Mouse (Mus musculus) heart, embryonic 14.5 days (tissue): ENCODE results near the gene Mob3b. TPM values are rescaled to one million over a fixed set of nuclear protein-coding genes. Genes with fewer than 3 reads are reported as not detected.

Experiments
- ATAC-seq: fragments of 200-750 bp; cut with Nextera tagmentation; 2 replicates; pipeline ENCODE4 v1.8.0; 2017; ENCODE audit warnings: low read depth, moderate TSS enrichment; ENCODE audit not compliant: insufficient number of reproducible peaks, insufficient read depth, low FRiP score
- H3K27ac ChIP-seq, 2 experiments: fragments of 200-500 bp in 1 of 2; fragments of 300-500 bp in 1 of 2; sonication (generic) in 1 of 2; replicated peaks in 1 of 2; 2 replicates each; pipeline ENCODE4 v1.5.1; 2012 to 2014; ENCODE audit warnings: low read depth in 2 of 2, low read length in 2 of 2, control low read depth in 1 of 2, mild to moderate bottlenecking in 1 of 2, mixed read lengths in 1 of 2; ENCODE audit not compliant: control insufficient read depth in 1 of 2, insufficient read depth in 1 of 2
- H3K27me3 ChIP-seq: fragments of 300-500 bp; sonication (generic); 2 replicates; pipeline ENCODE4 v1.6.1; 2014; ENCODE audit warnings: mild to moderate bottlenecking, low read length, control low read depth; ENCODE audit not compliant: control insufficient read depth, insufficient read depth
- H3K36me3 ChIP-seq: fragments of 300-500 bp; sonication (generic); 2 replicates; pipeline ENCODE4 v1.6.1; 2014; ENCODE audit warnings: mild to moderate bottlenecking, control low read depth, low read length, mixed read lengths; ENCODE audit not compliant: control insufficient read depth, insufficient read depth
- H3K4me1 ChIP-seq, 2 experiments: fragments of 200-500 bp in 1 of 2; fragments of 300-500 bp in 1 of 2; sonication (generic) in 1 of 2; 2 replicates each; pipeline ENCODE4 v1.6.1; 2012 to 2014; ENCODE audit warnings: low read length in 2 of 2, control low read depth in 1 of 2, mixed read lengths in 1 of 2; ENCODE audit not compliant: control insufficient read depth in 2 of 2, insufficient read depth in 2 of 2
- H3K4me2 ChIP-seq: fragments of 300-500 bp; sonication (generic); 2 replicates; pipeline ENCODE4 v1.6.1; 2014; ENCODE audit warnings: mild to moderate bottlenecking, low read length
- H3K4me3 ChIP-seq, 2 experiments: fragments of 200-500 bp in 1 of 2; fragments of 300-500 bp in 1 of 2; sonication (generic) in 1 of 2; 2 replicates each; pipeline ENCODE4 v1.5.1; 2012 to 2014; ENCODE audit warnings: low read length in 2 of 2, mild to moderate bottlenecking in 2 of 2, control low read depth in 1 of 2, low read depth in 1 of 2, moderate library complexity in 1 of 2; ENCODE audit not compliant: control insufficient read depth in 1 of 2, insufficient read depth in 1 of 2
- H3K9ac ChIP-seq: fragments of 300-500 bp; sonication (generic); 2 replicates; pipeline ENCODE4 v1.6.1; 2014; ENCODE audit warnings: mild to moderate bottlenecking, low read length
- H3K9me3 ChIP-seq: fragments of 300-500 bp; sonication (generic); 2 replicates; pipeline ENCODE4 v1.6.1; 2016; ENCODE audit warnings: low read length, control low read depth; ENCODE audit not compliant: control insufficient read depth
- WGBS: fragments of 180-500 bp; shearing (Covaris S2); extraction: QIAGEN DNeasy Blood & Tissue Kit; methylation state at CpG from one replicate; pipeline ENCODE4 v1.1.7; 2014; 5-methylcytosine and 5-hydroxymethylcytosine counted together
- polyA plus RNA-seq: library from polyadenylated mRNA; unstranded; fragments of >200 nt; fragmentation: Nextera tagmentation; extraction: Ambion mirVana; gene quantifications from 2 replicates; pipeline ENCODE4 v1.2.1, GENCODE M21; 2014

Mob3b gene
- polyA plus RNA-seq, 1 experiment from 2014 or later: 3.5 TPM

DNA sequence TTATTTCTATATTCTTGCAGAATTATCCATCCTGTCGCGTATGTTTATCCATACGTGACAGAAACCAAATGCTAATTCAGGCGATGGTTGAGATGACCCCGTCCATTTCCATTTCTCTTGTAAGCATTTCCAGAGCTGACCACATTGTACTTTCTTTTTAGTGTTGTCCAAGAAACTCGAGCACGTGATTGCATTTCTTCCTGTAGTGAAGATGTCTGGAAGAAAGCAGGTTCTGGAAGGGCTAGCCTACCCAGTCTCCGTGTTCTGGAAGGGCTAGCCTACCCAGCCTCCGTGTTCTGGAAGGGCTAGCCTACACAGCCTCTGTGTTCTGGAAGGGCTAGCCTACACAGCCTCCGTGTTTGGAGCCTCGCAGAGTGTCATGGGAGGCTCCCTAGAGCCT lies 33.3 kb downstream of the Mob3b start:
- Histone ChIP-seq H3K4me1 (peaks cover 0 to 6% of the 10 kb centered on the region in 2 experiments; a peak in 1 of 4 replicates), H3K36me3 (no peaks in the 10 kb centered on the region), H3K4me2 (no peak overlapping the region), H3K9ac (no peak overlapping the region), H3K27me3 (no peaks in the 10 kb centered on the region), H3K27ac (no peak overlapping the region), H3K9me3 (no peaks in the 10 kb centered on the region), H3K4me3 (no peak overlapping the region)
- no peak for ATAC-seq
- WGBS: 81% methylated on average over 11 of the region's 11 CpGs

DNA sequence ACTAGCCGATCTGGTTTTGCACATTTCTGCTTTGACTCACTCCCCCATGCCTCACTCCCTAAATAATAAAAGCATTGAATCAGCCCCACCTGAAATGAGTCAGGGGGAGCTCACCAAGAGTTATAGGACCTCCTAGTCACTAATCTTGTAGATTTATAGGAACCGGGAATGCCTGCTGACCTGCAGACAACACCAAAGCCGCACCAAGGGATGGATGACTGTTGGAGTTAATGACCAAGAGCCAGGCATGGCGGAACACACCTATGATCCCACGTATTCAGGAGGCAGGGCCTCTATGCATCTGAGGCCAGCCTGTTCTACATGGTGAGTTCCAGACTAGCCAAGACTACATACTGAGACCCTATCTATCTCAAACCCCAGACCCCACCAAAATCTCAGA lies 34.2 kb downstream of the Mob3b start:
- 80% methylated on average over 5 of the region's 5 CpGs for WGBS
- Histone ChIP-seq H3K4me2 (no peak overlapping the region), H3K9me3 (no peaks in the 10 kb centered on the region), H3K36me3 (no peaks in the 10 kb centered on the region), H3K4me1 (peaks cover 0 to 6% of the 10 kb centered on the region in 2 experiments; a peak in 1 of 4 replicates), H3K27me3 (no peaks in the 10 kb centered on the region), H3K27ac (no peak overlapping the region), H3K4me3 (no peak overlapping the region), H3K9ac (no peak overlapping the region)
- no peak for ATAC-seq

DNA sequence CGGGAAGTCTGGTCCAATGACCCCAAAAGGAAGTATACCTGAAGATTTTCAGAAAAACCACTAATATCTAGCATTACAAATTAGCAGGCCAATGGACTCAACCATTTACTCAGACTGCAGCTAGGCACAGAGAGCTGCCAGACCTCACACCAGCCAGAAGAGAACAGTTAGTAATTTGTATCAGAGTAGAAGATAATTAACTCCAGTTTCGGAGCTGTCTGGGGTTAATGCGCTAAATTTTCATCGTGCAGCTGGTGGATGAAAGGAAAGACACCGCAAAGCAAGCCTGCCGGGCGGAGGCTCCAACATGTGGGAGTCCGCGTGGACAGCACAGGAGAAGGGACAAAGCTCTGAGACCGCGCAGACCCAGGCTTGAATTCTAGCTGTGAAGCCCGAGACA lies 36.2 kb downstream of the Mob3b start:
- no peaks in the 10 kb centered on the region for H3K9me3 ChIP-seq
- peaks cover 0 to 6% of the 10 kb centered on the region in 2 experiments; a peak in 1 of 4 replicates for H3K4me1 ChIP-seq
- no peak overlapping the region for H3K4me3 ChIP-seq
- 68% methylated on average over 12 of the region's 12 CpGs for WGBS
- H3K4me2 ChIP-seq: no peak overlapping the region
- H3K36me3 ChIP-seq: no peaks in the 10 kb centered on the region
- H3K27ac ChIP-seq: no peak overlapping the region
- ATAC-seq: no peak
- no peak overlapping the region for H3K9ac ChIP-seq
- H3K27me3 ChIP-seq: no peaks in the 10 kb centered on the region

DNA sequence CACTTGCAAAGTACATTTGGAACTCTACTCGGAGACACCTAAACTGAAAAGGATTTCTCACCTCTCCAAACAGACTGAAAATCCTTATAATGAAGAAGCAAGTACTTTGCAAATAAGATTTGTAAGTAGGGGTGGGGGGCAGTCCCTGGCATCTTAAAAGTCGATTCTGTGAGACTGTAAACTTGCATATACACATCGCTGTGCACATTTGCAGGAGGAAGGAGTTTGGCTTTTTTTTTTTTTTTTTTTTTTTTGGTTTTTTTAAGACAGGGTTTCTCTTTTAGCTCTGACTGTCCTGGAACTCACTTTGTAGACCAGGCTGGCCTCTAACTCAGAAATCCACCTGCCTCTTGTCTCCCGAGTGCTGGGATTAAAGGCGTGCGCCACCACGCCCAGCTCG lies 36.7 kb downstream of the Mob3b start:
- WGBS: 86% methylated on average over 8 of the region's 8 CpGs
- ATAC-seq: no peak

DNA sequence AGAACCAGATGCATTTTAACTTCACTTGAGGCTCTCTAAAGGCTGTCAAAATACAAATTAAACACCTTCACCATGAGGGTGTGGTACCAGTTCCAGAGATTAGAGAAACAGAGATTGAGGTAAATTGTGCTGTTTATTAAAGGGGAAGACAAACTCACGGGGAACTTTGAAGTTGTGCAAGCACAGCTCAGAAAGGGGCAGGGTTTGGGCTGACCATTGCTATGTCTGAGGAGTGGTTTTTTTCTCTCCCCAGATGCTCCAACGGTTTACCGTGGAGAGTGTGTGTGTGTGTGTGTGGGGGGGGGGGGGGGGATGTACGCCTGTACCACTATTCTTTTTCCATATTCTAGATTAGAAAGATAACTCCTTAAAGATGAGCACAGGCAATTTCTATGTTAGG lies 37.1 kb downstream of the Mob3b start:
- no peak overlapping the region for H3K9ac ChIP-seq
- no peak overlapping the region for H3K4me2 ChIP-seq
- no peaks in the 10 kb centered on the region for H3K9me3 ChIP-seq
- no peak overlapping the region for H3K4me3 ChIP-seq
- no peak for ATAC-seq
- H3K27me3 ChIP-seq: no peaks in the 10 kb centered on the region
- peaks cover 0 to 2% of the 10 kb centered on the region in 2 experiments; a peak in 1 of 4 replicates for H3K4me1 ChIP-seq
- no peaks in the 10 kb centered on the region for H3K36me3 ChIP-seq
- no peak overlapping the region for H3K27ac ChIP-seq
- 68% methylated on average over 2 of the region's 4 CpGs for WGBS

More for the DNA sequence above, 36.7 kb downstream of the Mob3b start:
- H3K9me3 ChIP-seq: no peaks in the 10 kb centered on the region
- peaks cover 0 to 6% of the 10 kb centered on the region in 2 experiments; a peak in 1 of 4 replicates for H3K4me1 ChIP-seq
- H3K4me2 ChIP-seq: no peak overlapping the region
- no peak overlapping the region for H3K9ac ChIP-seq
- H3K27me3 ChIP-seq: no peaks in the 10 kb centered on the region
- H3K27ac ChIP-seq: no peak overlapping the region
- no peak overlapping the region for H3K4me3 ChIP-seq
- no peaks in the 10 kb centered on the region for H3K36me3 ChIP-seq

DNA sequence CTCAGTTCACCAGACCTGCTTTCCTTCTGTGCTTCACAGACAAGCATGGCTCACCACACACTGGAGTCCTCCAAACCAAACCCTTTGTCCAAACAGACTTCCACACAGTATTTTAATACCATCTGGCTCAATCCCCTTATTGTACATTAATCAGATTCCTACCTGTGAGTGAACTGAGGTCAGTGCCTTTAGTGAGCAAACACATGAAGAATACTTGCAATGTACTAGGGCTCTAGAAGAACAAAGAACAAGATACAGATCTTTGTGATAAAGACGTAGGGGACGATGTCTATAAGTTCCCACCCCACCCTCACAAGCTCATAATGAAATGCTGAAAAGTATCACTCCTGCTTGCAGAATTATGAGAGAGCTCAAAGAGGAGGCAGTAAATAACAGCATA lies 38.4 kb downstream of the Mob3b start:
- Histone ChIP-seq H3K27me3 (no peaks in the 10 kb centered on the region), H3K4me3 (no peak overlapping the region), H3K4me1 (peaks cover 0 to 5% of the 10 kb centered on the region in 2 experiments; a peak in 3 of 4 replicates), H3K9ac (no peak overlapping the region), H3K36me3 (no peaks in the 10 kb centered on the region), H3K4me2 (no peak overlapping the region), H3K27ac (no peak overlapping the region), H3K9me3 (no peaks in the 10 kb centered on the region)
- WGBS: 65% methylated on average over 2 of the region's 2 CpGs
- ATAC-seq: no peak

DNA sequence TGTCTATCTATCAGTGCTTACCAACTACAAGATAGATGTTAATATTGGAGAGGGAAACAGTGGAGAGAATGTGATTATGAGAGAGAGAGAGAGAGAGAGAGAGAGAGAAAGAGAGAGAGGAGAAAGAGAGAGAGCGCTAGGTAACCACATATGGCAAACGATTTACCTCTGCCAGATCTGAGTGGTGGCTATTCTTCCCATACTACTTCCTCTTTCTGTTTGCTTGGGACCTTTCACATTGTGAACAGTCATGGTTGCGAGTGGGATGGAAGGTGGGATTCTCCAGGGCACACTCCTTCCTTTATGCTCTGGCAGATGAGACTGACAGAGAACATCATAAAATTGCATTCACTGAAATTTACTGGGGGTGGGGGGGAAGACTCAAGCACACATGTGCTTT lies 40.1 kb downstream of the Mob3b start:
- WGBS: 81% methylated on average over 3 of the region's 3 CpGs
- no peak overlapping the region for H3K9ac ChIP-seq
- ATAC-seq: no peak

DNA sequence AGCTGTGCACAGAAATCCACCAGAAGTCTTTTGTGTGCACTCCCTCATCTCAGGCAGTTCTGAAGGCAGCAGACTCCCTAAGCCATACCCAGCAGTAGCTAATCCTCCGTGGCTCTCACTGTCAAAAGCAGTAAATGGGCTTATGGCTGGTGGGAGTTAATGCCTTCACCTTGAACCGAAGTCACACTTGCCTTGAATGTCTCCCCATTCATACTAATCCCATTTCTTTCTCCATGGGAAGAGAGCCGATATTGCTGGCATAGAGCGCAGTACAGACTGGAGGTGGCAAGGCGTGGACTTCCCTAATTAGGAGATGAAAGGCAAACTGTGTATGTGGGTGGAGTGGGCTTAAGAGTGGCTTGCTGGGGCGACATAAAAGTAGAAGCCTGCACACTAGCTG lies 41.4 kb downstream of the Mob3b start:
- no peak for ATAC-seq
- WGBS: 61% methylated on average over 6 of the region's 6 CpGs

More for the DNA sequence above, 40.1 kb downstream of the Mob3b start:
- Histone ChIP-seq H3K4me3 (no peak overlapping the region), H3K36me3 (no peaks in the 10 kb centered on the region), H3K4me1 (peaks cover 4 to 7% of the 10 kb centered on the region in 2 experiments), H3K27me3 (no peaks in the 10 kb centered on the region), H3K4me2 (no peak overlapping the region), H3K27ac (no peak overlapping the region), H3K9me3 (no peaks in the 10 kb centered on the region)

More for the DNA sequence above, 41.4 kb downstream of the Mob3b start:
- Histone ChIP-seq H3K9me3 (no peaks in the 10 kb centered on the region), H3K36me3 (no peaks in the 10 kb centered on the region), H3K27ac (no peak overlapping the region), H3K9ac (no peak overlapping the region), H3K27me3 (no peaks in the 10 kb centered on the region), H3K4me2 (no peak overlapping the region), H3K4me1 (peaks cover 4 to 7% of the 10 kb centered on the region in 2 experiments), H3K4me3 (no peak overlapping the region)
